Mouse (Mus musculus): ENCODE measurements around the gene Apob. TPM values are rescaled to one million over a fixed set of nuclear protein-coding genes. Genes with fewer than 3 reads are reported as not detected.

Apob gene
- polyA plus RNA-seq, 1 experiment from 2014 or later = 0.09 TPM

- H3K4me3 ChIP-seq (ENCODE audit: low read depth, low read length) = no peak overlapping the region
- no peaks in the 10 kb centered on the region for H3K4me1 ChIP-seq (ENCODE audit: control insufficient read depth, insufficient read depth, low read length)
- no peaks in the 10 kb centered on the region for H3K9me3 ChIP-seq (ENCODE audit: control insufficient read depth, low read length)
- no peak overlapping the region for H3K9ac ChIP-seq (replicated peaks; ENCODE audit: low read depth, low read length)
- no peak for ATAC-seq (ENCODE audit: low read depth)
- H3K27me3 ChIP-seq (ENCODE audit: control insufficient read depth, insufficient read depth, low read length) = no peaks in the 10 kb centered on the region
- no peak overlapping the region for H3K27ac ChIP-seq (ENCODE audit: low read depth, low read length)
- H3K4me2 ChIP-seq (ENCODE audit: low read depth, low read length) = no peak overlapping the region
- 22% methylated on average over 3 of the region's 3 CpGs for WGBS
- H3K36me3 ChIP-seq (ENCODE audit: control insufficient read depth, insufficient read depth, low read length) = no peaks in the 10 kb centered on the region
These were observed 82.1 kb downstream of the Apob start for GRCm38 (mm10) chr12:8059576-8059975.

GRCm38 (mm10) chr12:8063363-8064065, 86.1 kb downstream of the Apob start:
- no peaks in the 10 kb centered on the region for H3K36me3 ChIP-seq (ENCODE audit: control insufficient read depth, insufficient read depth, low read length)
- H3K4me3 ChIP-seq (ENCODE audit: low read depth, low read length) = no peak overlapping the region
- H3K4me1 ChIP-seq (ENCODE audit: control insufficient read depth, insufficient read depth, low read length) = no peaks in the 10 kb centered on the region
- H3K27me3 ChIP-seq (ENCODE audit: control insufficient read depth, insufficient read depth, low read length) = no peaks in the 10 kb centered on the region
- 76% methylated on average over 11 of the region's 11 CpGs for WGBS
- no peak overlapping the region for H3K27ac ChIP-seq (ENCODE audit: low read depth, low read length)
- no peak overlapping the region for H3K4me2 ChIP-seq (ENCODE audit: low read depth, low read length)
- ATAC-seq (ENCODE audit: low read depth) = no peak
- no peaks in the 10 kb centered on the region for H3K9me3 ChIP-seq (ENCODE audit: control insufficient read depth, low read length)
- H3K9ac ChIP-seq (replicated peaks; ENCODE audit: low read depth, low read length) = no peak overlapping the region

Other genes starting within 250 kb of the Apob start
- 65.2 and 67.0 TPM in 2 replicates for gene Ldah, start 230.5 kb downstream of the Apob start, polyA plus RNA-seq (2014; fragmentation: Nextera tagmentation; extraction: Ambion mirVana)

All from neural tube, embryonic 14.5 days (tissue).